12 mouse cellular contexts compared by ENCODE assay signal in the genomic region with DNA sequence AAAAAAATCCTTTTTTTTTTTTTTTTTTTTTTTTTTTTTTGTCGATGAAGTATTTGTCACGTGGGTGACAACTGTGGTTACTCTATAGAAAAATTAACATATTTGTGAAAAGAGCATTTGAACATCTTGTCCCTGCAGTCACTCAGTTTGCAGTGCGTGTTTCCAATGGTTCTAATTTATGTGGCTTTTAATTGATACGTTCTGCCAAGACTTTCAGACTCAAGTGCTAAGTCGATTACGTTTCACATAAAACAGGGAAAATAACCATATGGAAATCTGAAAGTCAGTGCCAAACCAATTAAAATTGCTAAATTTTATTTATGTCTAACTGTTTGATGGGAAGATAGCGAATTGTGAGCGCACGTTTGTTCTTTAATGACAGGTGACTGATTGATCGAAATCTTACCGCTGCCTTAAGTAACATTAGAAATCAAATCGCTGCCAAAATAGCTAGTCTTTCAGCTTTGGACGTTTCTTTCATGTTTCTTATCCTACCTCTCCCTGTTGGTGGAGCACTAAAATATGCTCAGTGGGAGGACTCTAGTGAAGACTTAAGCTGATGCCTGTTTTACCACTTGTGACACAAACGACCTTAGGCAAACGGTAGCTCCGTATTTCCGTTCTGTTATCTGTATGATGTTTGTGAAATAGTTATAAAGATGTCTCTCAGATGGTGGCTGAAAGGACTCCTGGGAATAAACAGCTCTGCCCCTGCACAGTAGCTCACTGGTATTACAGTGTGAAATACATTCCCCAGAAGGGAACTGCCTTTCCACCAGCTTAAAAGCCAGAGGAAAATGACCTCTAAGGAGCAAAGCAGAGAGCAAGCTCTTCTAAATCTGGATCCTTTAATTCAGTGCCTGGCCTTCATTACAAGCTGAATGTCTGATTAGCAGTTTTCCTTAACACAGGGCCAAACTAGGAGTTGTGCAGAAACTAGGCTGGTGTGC. TPM values are rescaled to one million over a fixed set of nuclear protein-coding genes. Genes with fewer than 3 reads are reported as not detected.
A peak's percentile ranks its signal among the peaks of the same experiment; 100 is the strongest.
DNase-seq lines count a peak whose midpoint lies in the region; ATAC-seq and TF ChIP-seq lines count a peak whose summit lies in the region.
"Had no signal": no experiment of that assay in that cellular context is flagged by ENCODE, and none has a peak within 500 bp of the region (broad histone marks: within the 10 kb centered on the region; RNA-seq: fewer than 3 reads in every experiment).

No protein-coding gene starts in this region.

- H3K4me1 ChIP-seq in embryonic facial prominence, embryonic 13.5 days, result peaks cover 16% of the 10 kb centered on the region
- H3K4me1 ChIP-seq in embryonic facial prominence, embryonic 10.5 days, result peaks cover 49% of the 10 kb centered on the region
- peaks cover 14% of the 10 kb centered on the region for H3K4me1 ChIP-seq in hindbrain, embryonic 14.5 days (replicated peaks; ENCODE audit: control insufficient read depth, insufficient read depth, low read length)
- H3K4me1 ChIP-seq in hindbrain, embryonic 10.5 days (replicated peaks), result peaks cover 52% of the 10 kb centered on the region
- peaks cover 0 to 4% of the 10 kb centered on the region in 2 experiments; a peak in 2 of 4 replicates for H3K4me1 ChIP-seq in liver, embryonic 14.5 days (replicated peaks; ENCODE audit: control insufficient read depth in 2 of 2, insufficient read depth in 2 of 2, low read length in 1 of 2)
- peaks cover 6% of the 10 kb centered on the region; the same call in 1 of the 2 replicates for H3K4me1 ChIP-seq in liver, embryonic 11.5 days (replicated peaks; ENCODE audit: control insufficient read depth, insufficient read depth, low read length)
- H3K4me1 ChIP-seq in midbrain, postnatal 0 days (ENCODE audit: insufficient read depth, low read length), result no peaks in the 10 kb centered on the region

- no peak overlapping the region for H3K4me3 ChIP-seq in embryonic facial prominence, embryonic 13.5 days
- H3K4me3 ChIP-seq in embryonic facial prominence, embryonic 10.5 days, result no peak overlapping the region
- peak overlapping the region; percentile 80; the same call in 1 of the 2 replicates for H3K4me3 ChIP-seq in hindbrain, embryonic 14.5 days (replicated peaks; ENCODE audit: low read length)
- H3K4me3 ChIP-seq in hindbrain, embryonic 10.5 days, result no peak overlapping the region
- no peak overlapping the region for H3K4me3 ChIP-seq in liver, embryonic 14.5 days (ENCODE audit: insufficient read depth in 1 of 2, low read depth in 2 of 2, low read length in 2 of 2)
- H3K4me3 ChIP-seq in liver, embryonic 11.5 days (ENCODE audit: low read depth, low read length), result no peak overlapping the region
- no peak overlapping the region for H3K4me3 ChIP-seq in midbrain, postnatal 0 days (ENCODE audit: low read depth, low read length)

- H3K9me3 ChIP-seq in embryonic facial prominence, embryonic 13.5 days, result no peaks in the 10 kb centered on the region
- H3K9me3 ChIP-seq in embryonic facial prominence, embryonic 10.5 days, result no peaks in the 10 kb centered on the region
- no peaks in the 10 kb centered on the region for H3K9me3 ChIP-seq in hindbrain, embryonic 14.5 days (ENCODE audit: control insufficient read depth, low read length)
- no peaks in the 10 kb centered on the region for H3K9me3 ChIP-seq in hindbrain, embryonic 10.5 days
- H3K9me3 ChIP-seq in liver, embryonic 14.5 days (ENCODE audit: control insufficient read depth, low read length), result no peaks in the 10 kb centered on the region
- H3K9me3 ChIP-seq in liver, embryonic 11.5 days (ENCODE audit: control insufficient read depth, low read length), result no peaks in the 10 kb centered on the region
- no peaks in the 10 kb centered on the region for H3K9me3 ChIP-seq in midbrain, postnatal 0 days (ENCODE audit: low read length)

- DNase-seq in embryonic facial prominence, embryonic 10.5 days (ENCODE audit: low spot score), result no peak
- no peak for DNase-seq in hindbrain, embryonic 14.5 days (ENCODE audit: low spot score)
- no peak for DNase-seq in hindbrain, embryonic 10.5 days (ENCODE audit: low spot score)
- DNase-seq in liver, embryonic 14.5 days (ENCODE audit: low read depth in 3 of 3, low spot score in 3 of 3), result no peak
- no peak for DNase-seq in liver, embryonic 11.5 days (ENCODE audit: low spot score)
- DNase-seq in midbrain, postnatal 0 days (ENCODE audit: low spot score), result no peak
- no peak for DNase-seq in thymus, postnatal 36 days
- DNase-seq: embryo, embryonic 11 days had no signal

- no peaks in the 10 kb centered on the region for H3K36me3 ChIP-seq in embryonic facial prominence, embryonic 13.5 days
- peaks cover 6% of the 10 kb centered on the region for H3K36me3 ChIP-seq in embryonic facial prominence, embryonic 10.5 days (replicated peaks)
- H3K36me3 ChIP-seq in hindbrain, embryonic 14.5 days (replicated peaks; ENCODE audit: control insufficient read depth, insufficient read depth), result no peaks in the 10 kb centered on the region
- no peaks in the 10 kb centered on the region for H3K36me3 ChIP-seq in hindbrain, embryonic 10.5 days
- no peaks in the 10 kb centered on the region for H3K36me3 ChIP-seq in liver, embryonic 14.5 days (replicated peaks; ENCODE audit: control insufficient read depth, insufficient read depth, low read depth)
- no peaks in the 10 kb centered on the region for H3K36me3 ChIP-seq in liver, embryonic 11.5 days (ENCODE audit: control insufficient read depth, insufficient read depth, low read length)
- no peaks in the 10 kb centered on the region for H3K36me3 ChIP-seq in midbrain, postnatal 0 days (ENCODE audit: insufficient read depth, low read length)

- no peak for ATAC-seq in embryonic facial prominence, embryonic 13.5 days (ENCODE audit: insufficient number of reproducible peaks, insufficient read depth, low FRiP score, low TSS enrichment, low read depth)
- ATAC-seq in hindbrain, embryonic 14.5 days (ENCODE audit: low FRiP score), result no peak
- ATAC-seq in liver, embryonic 14.5 days (ENCODE audit: insufficient read depth), result no peak
- no peak for ATAC-seq in liver, embryonic 11.5 days (replicated peaks; ENCODE audit: low FRiP score)
- no peak for ATAC-seq in midbrain, postnatal 0 days (ENCODE audit: low FRiP score)
- ATAC-seq: inflammation-experienced regulatory T-cells, adult 6 months had no signal

- 49% methylated on average over 17 of the region's 17 CpGs for WGBS in embryonic facial prominence, embryonic 13.5 days
- 75% methylated on average over 17 of the region's 17 CpGs for WGBS in embryonic facial prominence, embryonic 10.5 days
- 59% methylated on average over 17 of the region's 17 CpGs for WGBS in hindbrain, embryonic 14.5 days
- WGBS in hindbrain, embryonic 10.5 days, result 76% methylated on average over 17 of the region's 17 CpGs
- WGBS in liver, embryonic 14.5 days (ENCODE audit: insufficient replicate concordance), result 54% methylated on average over 17 of the region's 17 CpGs
- WGBS in liver, embryonic 11.5 days, result 64% methylated on average over 17 of the region's 17 CpGs
- 59% methylated on average over 17 of the region's 17 CpGs for WGBS in midbrain, postnatal 0 days

- TF ChIP-seq EP300 in liver, embryonic 14.5 days (IDR thresholded peaks at IDR 0.05; ENCODE audit: low read depth), result no peak

- H3K27ac ChIP-seq in embryonic facial prominence, embryonic 13.5 days, result no peak overlapping the region
- no peak overlapping the region; the same call in 1 of the 2 replicates for H3K27ac ChIP-seq in embryonic facial prominence, embryonic 10.5 days (replicated peaks)
- no peak overlapping the region for H3K27ac ChIP-seq in hindbrain, embryonic 14.5 days
- no peak overlapping the region for H3K27ac ChIP-seq in hindbrain, embryonic 10.5 days
- H3K27ac ChIP-seq in liver, embryonic 14.5 days, result no peak overlapping the region
- H3K27ac ChIP-seq in liver, embryonic 11.5 days (ENCODE audit: low read depth, low read length), result no peak overlapping the region
- H3K27ac ChIP-seq in midbrain, postnatal 0 days (ENCODE audit: low read depth, low read length), result no peak overlapping the region

- H3K4me2 ChIP-seq in embryonic facial prominence, embryonic 13.5 days, result peak overlapping the region; percentile 0; the same call in 1 of the 2 replicates
- H3K4me2 ChIP-seq in hindbrain, embryonic 14.5 days (replicated peaks), result peak overlapping the region; percentile 100
- 0 out of 2 replicates have a peak overlapping the region, but pooled peaks have one; percentile 11 for H3K4me2 ChIP-seq in liver, embryonic 14.5 days (ENCODE audit: low read depth)
- no peak overlapping the region; the same call in 1 of the 2 replicates for H3K4me2 ChIP-seq in liver, embryonic 11.5 days
- 0 out of 2 replicates have a peak overlapping the region, but pooled peaks have one; percentile 9 for H3K4me2 ChIP-seq in midbrain, postnatal 0 days (ENCODE audit: low read depth, low read length, poor library complexity, severe bottlenecking)

- H3K27me3 ChIP-seq in embryonic facial prominence, embryonic 13.5 days, result peaks cover 40% of the 10 kb centered on the region
- H3K27me3 ChIP-seq in embryonic facial prominence, embryonic 10.5 days (replicated peaks; ENCODE audit: low read depth, poor library complexity, severe bottlenecking), result peaks cover 78% of the 10 kb centered on the region
- peaks cover 36% of the 10 kb centered on the region for H3K27me3 ChIP-seq in hindbrain, embryonic 14.5 days (ENCODE audit: control insufficient read depth, insufficient read depth, low read length)
- peaks cover 66% of the 10 kb centered on the region for H3K27me3 ChIP-seq in hindbrain, embryonic 10.5 days (ENCODE audit: insufficient read depth, poor library complexity, severe bottlenecking)
- peaks cover 17% of the 10 kb centered on the region for H3K27me3 ChIP-seq in liver, embryonic 14.5 days (ENCODE audit: control insufficient read depth, insufficient read depth, low read length)
- peaks cover 19% of the 10 kb centered on the region for H3K27me3 ChIP-seq in liver, embryonic 11.5 days (replicated peaks; ENCODE audit: control insufficient read depth, insufficient read depth, low read length)
- peaks cover 34% of the 10 kb centered on the region for H3K27me3 ChIP-seq in midbrain, postnatal 0 days (ENCODE audit: insufficient read depth, low read length)

- H3K9ac ChIP-seq in embryonic facial prominence, embryonic 13.5 days, result no peak overlapping the region
- H3K9ac ChIP-seq in hindbrain, embryonic 14.5 days, result no peak overlapping the region
- H3K9ac ChIP-seq in liver, embryonic 14.5 days (replicated peaks), result no peak overlapping the region
- no peak overlapping the region for H3K9ac ChIP-seq in liver, embryonic 11.5 days (ENCODE audit: low read depth, low read length)
- no peak overlapping the region for H3K9ac ChIP-seq in midbrain, postnatal 0 days (replicated peaks; ENCODE audit: low read length, poor library complexity, severe bottlenecking)

- TF ChIP-seq CTCF in liver, embryonic 14.5 days (IDR thresholded peaks at IDR 0.05; ENCODE audit: low read depth), result no peak
- TF ChIP-seq CTCF in midbrain, postnatal 0 days (IDR thresholded peaks at IDR 0.05), result no peak

RNA-seq across cellular contexts. Expression of a gene that starts 4.1 kb away (rescaled TPM):
- polyA plus RNA-seq in embryonic facial prominence, embryonic 13.5 days (2015; fragmentation: Nextera tagmentation; extraction: Ambion mirVana), result 14.4 and 15.1 TPM in 2 replicates
- 12.1 and 13.2 TPM in 2 replicates for polyA plus RNA-seq in embryonic facial prominence, embryonic 10.5 days (2016; fragmentation: Nextera tagmentation; extraction: Ambion mirVana)
- 34.4 and 41.6 TPM in 2 replicates for polyA plus RNA-seq in hindbrain, embryonic 14.5 days (2014; fragmentation: Nextera tagmentation; extraction: Ambion mirVana)
- polyA plus RNA-seq in hindbrain, embryonic 10.5 days (2016; fragmentation: Nextera tagmentation; extraction: Ambion mirVana), result 12.1 and 15.1 TPM in 2 replicates
- 3.2 and 4.2 TPM in 2 replicates for polyA plus RNA-seq in liver, embryonic 14.5 days (2012; rRNA removed)
- 9.7 and 11.4 TPM in 2 replicates for polyA plus RNA-seq in liver, embryonic 14.5 days (2014; fragmentation: Nextera tagmentation; extraction: Ambion mirVana)
- 24.0 and 30.4 TPM in 2 replicates for polyA plus RNA-seq in liver, embryonic 11.5 days (2014; fragmentation: Nextera tagmentation; extraction: Ambion mirVana)
- total RNA-seq in midbrain, postnatal 0 days (2014; rRNA removed), result 35.0 and 57.3 TPM in 2 replicates
- 31.4 and 50.9 TPM in 2 replicates for polyA plus RNA-seq in midbrain, postnatal 0 days (2015; fragmentation: Nextera tagmentation; extraction: Ambion mirVana)
- total RNA-seq: MEL; monocyte, adult 5-6 weeks had no signal
